Mouse (Mus musculus) c-Kit-positive CD71-negative TER-119-negative erythroid progenitor cells, embryonic 14.5 days (primary cell): ENCODE results near the gene Pan2.
A peak's percentile ranks its signal among the peaks of the same experiment; 100 is the strongest.
"Not testable (repeated sequence)": the region's sequence is repeated elsewhere in the genome, so short reads cannot be mapped to it uniquely, and the experiment has no call there.

Source experiments
- DNase-seq: peaks from one replicate; pipeline ENCODE4 v3.0.0-alpha.2; 2013; ENCODE audit warnings: low read depth

Gene Pan2

DNA sequence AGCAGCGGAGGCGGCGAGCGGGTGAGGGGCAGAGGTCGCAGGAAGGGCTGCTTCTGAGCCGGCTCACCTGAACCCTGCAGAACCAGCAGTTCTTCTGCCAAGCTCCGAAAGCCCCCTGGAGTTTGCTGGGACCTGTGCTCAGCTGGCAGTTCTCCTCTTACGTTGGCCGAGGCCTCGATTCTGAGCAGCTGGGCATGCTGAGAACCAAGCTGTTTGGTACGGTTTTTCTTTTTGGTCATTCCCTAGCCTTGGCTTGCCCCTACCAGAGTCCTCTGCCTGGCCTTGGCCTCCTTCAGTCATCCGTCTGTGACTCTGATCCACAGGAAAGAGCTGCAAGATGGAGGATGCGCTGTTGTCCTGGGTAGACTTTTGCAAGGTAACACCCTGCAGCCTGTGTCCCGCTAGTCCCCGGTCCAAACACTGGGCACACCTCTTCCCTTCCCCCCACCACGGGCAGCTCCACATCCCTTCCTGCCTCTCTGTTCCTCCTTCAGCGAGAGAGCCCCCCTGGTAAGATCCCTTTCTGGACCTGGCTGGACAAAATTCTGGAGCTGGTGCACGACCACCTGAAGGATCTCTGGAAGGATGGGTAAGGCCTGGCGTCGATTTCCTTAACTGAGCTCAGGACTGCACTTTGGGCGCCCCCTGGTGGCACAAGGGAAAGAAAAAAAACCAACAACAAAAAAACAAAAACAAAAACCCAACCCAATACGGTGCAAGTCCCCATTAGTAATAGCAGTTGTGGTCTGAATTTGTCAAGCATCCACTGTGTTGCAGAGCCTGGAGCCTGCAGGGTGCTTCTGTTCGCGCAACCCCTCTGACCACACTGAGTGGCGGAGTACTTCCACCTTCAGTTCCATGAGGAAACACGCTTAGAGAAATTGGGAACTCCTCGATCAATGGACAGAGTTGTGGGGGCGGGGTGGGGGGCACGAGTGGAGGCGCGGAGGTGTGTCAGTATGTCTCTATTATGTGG is 19.2 kb upstream of the Pan2 start:
- peak; percentile 64 for DNase-seq

- DNase-seq, result not testable (repeated sequence)
Measured at GRCm38 (mm10) chr10:128290594-128290993, 12.5 kb upstream of the Pan2 start.

DNA sequence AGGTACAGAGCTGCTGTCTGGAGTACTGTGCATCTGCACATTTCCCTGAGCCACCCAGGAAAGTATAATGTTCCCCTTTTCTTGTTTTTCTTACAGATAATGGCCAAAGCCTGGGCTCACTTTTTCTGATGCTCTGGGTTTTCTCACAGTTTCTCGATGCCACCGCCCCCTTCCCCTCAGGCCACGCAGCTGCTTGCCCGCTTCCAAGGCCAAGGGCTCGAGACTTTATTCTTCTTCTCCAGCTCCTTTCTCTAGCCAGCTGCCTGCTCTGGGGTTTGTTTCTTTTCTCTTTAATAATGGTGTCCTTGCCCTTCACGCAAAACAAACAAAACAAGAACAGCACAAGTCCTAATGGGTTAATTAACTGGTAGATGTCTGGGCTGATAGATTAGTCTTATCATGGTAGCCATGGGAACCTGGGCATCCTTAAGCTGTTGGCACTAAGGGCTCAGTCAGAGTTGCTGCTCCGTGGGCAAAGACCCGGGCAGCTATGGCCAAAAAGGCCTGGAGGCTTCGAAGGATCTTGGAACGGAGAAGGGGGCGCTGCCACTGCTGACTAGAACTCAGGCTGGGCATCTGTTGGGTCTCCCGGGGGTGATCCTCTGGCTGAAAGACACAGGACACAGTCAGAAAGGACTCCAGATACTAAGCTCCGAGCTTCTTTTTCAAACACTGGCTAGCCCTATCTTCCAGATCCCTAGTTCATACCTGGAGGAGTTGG is 6.6 kb upstream of the Pan2 start:
- DNase-seq, result no peak

GRCm38 (mm10) chr10:128297221-128297620 is 5.9 kb upstream of the Pan2 start:
- DNase-seq, result no peak

DNA sequence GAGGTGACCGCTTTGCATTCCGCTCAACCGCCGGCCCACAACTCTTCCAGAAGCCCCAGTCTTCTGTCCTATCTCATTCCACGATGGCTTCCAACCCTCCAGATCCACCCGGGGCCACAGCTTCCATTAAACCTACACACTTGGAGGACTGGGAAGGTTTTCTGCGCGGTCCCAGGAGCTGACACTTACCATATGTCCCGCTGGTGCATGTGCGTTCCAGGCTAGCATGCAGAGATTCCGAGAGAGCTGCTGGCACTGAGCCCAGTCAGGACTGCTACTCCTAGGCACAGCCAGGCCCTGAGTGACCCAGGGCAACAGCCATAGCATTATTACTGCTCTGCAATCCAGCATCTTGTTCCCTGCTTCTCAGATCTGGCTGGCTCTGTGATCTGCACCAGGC is 5.5 kb upstream of the Pan2 start:
- DNase-seq, result no peak

DNA sequence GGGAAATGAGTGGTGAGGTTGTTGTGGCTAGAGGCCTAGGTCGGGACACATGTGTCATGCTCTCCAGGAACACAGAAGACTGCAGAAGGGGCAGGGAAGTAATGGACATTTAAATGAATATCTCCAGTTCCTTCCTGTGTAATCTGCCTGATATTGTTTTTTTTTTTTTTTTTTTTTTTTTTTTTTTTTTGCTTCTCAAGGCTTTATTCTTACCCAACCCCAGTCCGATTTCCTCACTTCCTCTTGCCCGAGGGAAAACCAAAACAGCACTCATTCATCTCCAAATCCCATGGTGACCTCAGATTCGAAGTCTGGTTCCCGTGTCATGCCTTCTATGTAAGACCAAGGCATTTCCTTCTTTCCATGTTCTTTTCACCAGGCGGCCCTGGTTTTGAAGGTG is 4.9 kb upstream of the Pan2 start:
- no peak for DNase-seq

- no peak for DNase-seq
Measured at GRCm38 (mm10) chr10:128298702-128299171, 4.4 kb upstream of the Pan2 start, which contains the start of gene Il23a. Il23a (minus strand) TSS chr10:128298752.

- no peak for DNase-seq
Measured at GRCm38 (mm10) chr10:128302357-128302756, 778 bp upstream of the Pan2 start.

GRCm38 (mm10) chr10:128302785-128303125 is 380 bp upstream of the Pan2 start:
- no peak for DNase-seq

GRCm38 (mm10) chr10:128309654-128310053 is 6.5 kb downstream of the Pan2 start:
- DNase-seq, result no peak

GRCm38 (mm10) chr10:128310177-128310576 is 7.0 kb downstream of the Pan2 start:
- DNase-seq, result no peak

- DNase-seq, result no peak
Measured at GRCm38 (mm10) chr10:128310902-128311301, 7.8 kb downstream of the Pan2 start.

DNA sequence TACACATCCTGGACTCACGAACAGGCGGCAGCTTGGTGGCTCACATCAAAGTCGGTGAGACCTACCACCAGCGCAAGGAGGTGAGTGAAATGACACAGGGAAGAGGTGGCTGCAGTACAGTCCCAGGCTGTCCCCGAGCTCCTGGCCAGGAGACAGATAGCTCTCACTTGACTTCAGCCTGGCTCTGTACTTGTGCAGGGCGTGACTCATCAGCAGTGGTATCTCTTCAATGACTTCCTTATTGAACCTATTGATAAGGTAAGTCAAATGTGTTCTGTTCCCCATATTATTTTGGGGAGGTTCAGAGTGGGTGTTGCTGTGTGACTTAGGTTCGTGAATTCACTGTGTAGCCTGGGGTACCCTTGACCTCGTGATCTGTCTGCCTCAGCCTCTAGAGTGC is 12.4 kb downstream of the Pan2 start:
- no peak for DNase-seq

GRCm38 (mm10) chr10:128321641-128322040 is 18.5 kb downstream of the Pan2 start:
- no peak for DNase-seq

GRCm38 (mm10) chr10:128322141-128323108 is 19.3 kb downstream of the Pan2 start, which contains the start of gene Cnpy2:
Cnpy2 (plus strand) TSS chr10:128322459.
- peak; percentile 77 for DNase-seq

DNA sequence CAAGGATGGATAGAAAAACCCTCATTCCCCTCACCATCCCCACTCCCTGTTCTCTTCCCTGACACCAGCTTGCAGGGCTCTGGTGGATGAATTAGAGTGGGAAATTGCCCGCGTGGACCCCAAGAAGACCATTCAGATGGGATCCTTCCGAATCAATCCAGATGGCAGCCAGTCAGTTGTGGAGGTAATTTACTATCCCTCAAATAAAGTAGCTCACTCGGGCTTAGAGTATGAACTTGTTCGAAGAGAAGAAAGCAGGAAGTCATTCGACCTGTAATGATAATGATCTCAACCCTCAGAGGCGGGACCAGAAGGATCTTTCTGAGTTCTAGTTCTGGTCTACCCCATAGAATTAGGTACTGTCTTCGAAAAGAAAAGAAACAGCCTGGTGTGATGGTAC is 20.4 kb downstream of the Pan2 start:
- no peak for DNase-seq

- no peak for DNase-seq
Measured at GRCm38 (mm10) chr10:128326825-128327224, 23.7 kb downstream of the Pan2 start.

GRCm38 (mm10) chr10:128327610-128328009 is 24.5 kb downstream of the Pan2 start:
- DNase-seq, result no peak

DNA sequence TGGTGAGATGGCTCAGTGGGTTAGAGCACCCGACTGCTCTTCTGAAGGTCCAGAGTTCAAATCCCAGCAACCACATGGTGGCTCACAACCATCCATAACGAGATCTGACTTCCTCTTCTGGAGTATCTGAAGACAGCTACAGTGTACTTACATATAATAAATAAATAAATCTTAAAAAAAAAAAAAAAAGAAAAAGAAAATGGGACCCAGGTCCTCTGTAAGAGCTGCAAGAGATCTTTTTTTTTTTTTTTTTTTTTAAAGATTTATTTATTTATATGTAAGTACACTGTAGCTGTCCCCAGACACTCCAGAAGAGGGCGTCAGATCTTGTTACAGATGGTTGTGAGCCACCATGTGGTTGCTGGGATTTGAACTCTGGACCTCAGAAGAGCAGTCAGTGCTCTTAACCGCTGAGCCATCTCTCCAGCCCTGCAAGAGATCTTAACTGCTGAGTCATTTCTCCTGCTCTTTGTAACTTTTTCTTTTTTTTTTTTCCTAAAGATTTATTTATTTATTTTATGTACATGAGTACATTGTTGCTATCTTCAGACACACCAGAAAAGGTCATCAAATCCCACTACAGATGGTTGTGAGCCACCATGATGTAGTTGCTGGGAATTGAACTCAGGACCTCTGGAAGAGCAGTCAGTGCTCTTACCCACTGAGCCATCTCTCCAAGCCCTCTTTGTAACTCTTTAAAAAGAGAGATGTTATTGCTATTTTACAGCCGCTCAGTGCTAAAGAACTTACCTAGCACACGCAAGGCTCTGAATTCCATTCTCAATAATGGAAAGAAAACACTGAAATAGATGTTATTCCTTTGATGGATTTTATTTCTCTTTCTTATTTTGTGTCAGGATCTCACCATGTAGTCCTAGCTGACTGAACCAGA is 29.5 kb downstream of the Pan2 start:
- not testable (repeated sequence) for DNase-seq

GRCm38 (mm10) chr10:128335582-128335981 is 32.4 kb downstream of the Pan2 start:
- peak; percentile 85 for DNase-seq

DNA sequence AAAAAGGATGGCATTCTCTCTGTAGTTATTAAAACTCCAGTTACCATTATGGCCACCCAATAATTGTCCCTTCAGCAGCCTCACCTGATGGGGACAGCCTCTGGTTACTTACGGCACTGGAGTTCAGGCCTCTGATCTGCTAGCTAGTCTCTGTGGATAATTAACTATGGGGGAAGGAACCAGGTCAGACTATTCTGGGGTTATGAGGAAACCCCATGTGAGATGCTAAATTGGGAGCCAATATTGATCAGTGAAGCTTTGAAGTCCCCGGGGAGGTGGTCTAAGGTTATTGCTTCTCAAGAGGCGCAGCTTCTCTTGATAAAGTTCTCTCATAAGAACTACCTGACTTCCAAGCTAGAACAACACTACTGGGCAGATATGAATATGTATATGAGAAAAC is 33.1 kb downstream of the Pan2 start:
- DNase-seq, result no peak
